Mouse (Mus musculus) kidney, adult 11 months (tissue): ENCODE results near the gene Dixdc1.
A peak's percentile ranks its signal among the peaks of the same experiment; 100 is the strongest.

Experiments used
- DNase-seq: peaks from one replicate; pipeline ENCODE4 v3.0.0; 2022

Dixdc1 gene

GRCm38 (mm10) chr9:50742744-50743143, 3.4 kb upstream of the Dixdc1 start:
- no peak for DNase-seq

GRCm38 (mm10) chr9:50742261-50742660, 2.9 kb upstream of the Dixdc1 start:
- DNase-seq: no peak

- DNase-seq: no peak
Observed at GRCm38 (mm10) chr9:50740867-50741784, 1.8 kb upstream of the Dixdc1 start.

GRCm38 (mm10) chr9:50734989-50735388, 4.3 kb downstream of the Dixdc1 start:
- DNase-seq: no peak

- DNase-seq: no peak
Observed at GRCm38 (mm10) chr9:50732560-50732959, 6.8 kb downstream of the Dixdc1 start.

- DNase-seq: peak; percentile 38
Observed at GRCm38 (mm10) chr9:50729600-50729999, 9.7 kb downstream of the Dixdc1 start.

- DNase-seq: peak; percentile 59
Observed at GRCm38 (mm10) chr9:50727925-50728651, 11.2 kb downstream of the Dixdc1 start.

- no peak for DNase-seq
Observed at GRCm38 (mm10) chr9:50727171-50727924, 12.0 kb downstream of the Dixdc1 start.

GRCm38 (mm10) chr9:50725921-50726590, 13.3 kb downstream of the Dixdc1 start:
- peak; percentile 27 for DNase-seq

GRCm38 (mm10) chr9:50724661-50725330, 14.5 kb downstream of the Dixdc1 start:
- no peak for DNase-seq

- DNase-seq: no peak
Observed at GRCm38 (mm10) chr9:50724147-50724546, 15.2 kb downstream of the Dixdc1 start.

- peak; percentile 33 for DNase-seq
Observed at GRCm38 (mm10) chr9:50723406-50723805, 15.9 kb downstream of the Dixdc1 start.

- DNase-seq: no peak
Observed at GRCm38 (mm10) chr9:50722451-50722911, 16.8 kb downstream of the Dixdc1 start.

- DNase-seq: no peak
Observed at GRCm38 (mm10) chr9:50721061-50721460, 18.3 kb downstream of the Dixdc1 start.

- DNase-seq: no peak
Observed at GRCm38 (mm10) chr9:50718878-50719277, 20.4 kb downstream of the Dixdc1 start.

- DNase-seq: no peak
Observed at GRCm38 (mm10) chr9:50714188-50714587, 25.1 kb downstream of the Dixdc1 start.

GRCm38 (mm10) chr9:50711337-50711736, 28.0 kb downstream of the Dixdc1 start:
- no peak for DNase-seq

- no peak for DNase-seq
Observed at GRCm38 (mm10) chr9:50709108-50709507, 30.2 kb downstream of the Dixdc1 start.

- DNase-seq: no peak
Observed at GRCm38 (mm10) chr9:50704907-50705306, 34.4 kb downstream of the Dixdc1 start.

- DNase-seq: peak; percentile 34
Observed at GRCm38 (mm10) chr9:50700921-50701691, 38.2 kb downstream of the Dixdc1 start.
